In the genomic region with DNA sequence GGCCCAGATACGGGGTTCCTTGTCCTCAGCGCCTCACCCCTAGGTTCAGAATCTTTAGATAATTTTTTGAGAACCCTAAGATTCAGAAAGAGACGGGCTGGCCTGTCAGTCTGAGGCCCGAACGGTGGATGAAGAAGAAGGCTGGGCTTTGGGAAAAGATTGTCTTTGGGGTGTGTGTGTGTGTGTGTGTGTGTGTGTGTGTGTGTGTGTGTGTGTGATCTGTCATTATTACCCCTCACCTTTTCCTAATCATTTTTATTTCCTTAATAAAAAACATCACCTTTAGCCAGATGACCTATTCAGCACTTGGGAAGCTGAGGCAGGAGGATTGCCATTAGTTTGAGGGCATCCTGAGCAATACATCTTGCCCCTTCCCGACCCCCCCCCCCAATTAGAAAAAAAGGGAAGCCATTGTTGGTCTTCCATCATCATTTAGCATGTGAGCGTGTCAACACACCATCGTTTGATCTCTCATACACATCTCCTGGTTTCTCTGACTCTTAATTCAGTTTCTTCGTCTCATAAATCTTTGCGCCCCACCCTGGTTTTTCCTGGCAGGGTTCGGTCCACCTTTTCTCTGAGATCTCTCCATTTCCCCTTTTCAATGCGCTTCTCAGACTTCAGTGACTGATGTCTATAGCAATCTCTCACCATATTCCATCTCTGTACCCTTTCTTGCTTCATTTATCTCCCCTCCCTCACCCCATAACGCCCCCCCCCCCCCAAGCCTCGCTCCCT, we compare ENCODE assay signal across 8 mouse cellular contexts. TPM values are rescaled to one million over a fixed set of nuclear protein-coding genes. Genes with fewer than 3 reads are reported as not detected.
DNase-seq lines count a peak whose midpoint lies in the region; ATAC-seq and TF ChIP-seq lines count a peak whose summit lies in the region.

No protein-coding gene starts in this region.

- peaks cover 4% of the 10 kb centered on the region; the same call in 1 of the 2 replicates for H3K36me3 ChIP-seq in lung, postnatal 0 days (ENCODE audit: insufficient read depth, low read length)
- H3K36me3 ChIP-seq in forebrain, embryonic 15.5 days = peaks cover 9% of the 10 kb centered on the region
- H3K36me3 ChIP-seq in limb, embryonic 13.5 days = peaks cover 11% of the 10 kb centered on the region
- H3K36me3 ChIP-seq in stomach, embryonic 14.5 days (ENCODE audit: control insufficient read depth, insufficient read depth, low read length) = peaks cover 16% of the 10 kb centered on the region

- H3K27ac ChIP-seq in lung, postnatal 0 days (ENCODE audit: low read length) = peak overlapping the region; percentile 100
- H3K27ac ChIP-seq in forebrain, embryonic 15.5 days (replicated peaks) = peak overlapping the region; percentile 100
- H3K27ac ChIP-seq in limb, embryonic 13.5 days = peak overlapping the region; percentile 100
- peak overlapping the region; percentile 100 for H3K27ac ChIP-seq in stomach, embryonic 14.5 days (ENCODE audit: low read length)

- peak overlapping the region; percentile 94 for H3K4me2 ChIP-seq in lung, postnatal 0 days (replicated peaks; ENCODE audit: low read depth, low read length)
- peak overlapping the region; percentile 97 for H3K4me2 ChIP-seq in forebrain, embryonic 15.5 days (replicated peaks)
- H3K4me2 ChIP-seq in limb, embryonic 13.5 days (replicated peaks) = peak overlapping the region; percentile 100
- peak overlapping the region; percentile 99 for H3K4me2 ChIP-seq in stomach, embryonic 14.5 days (replicated peaks; ENCODE audit: low read depth, low read length)

- no peak for TF ChIP-seq EP300 in lung, postnatal 0 days (IDR thresholded peaks at IDR 0.05)

- no peak for DNase-seq in lung, postnatal 0 days (ENCODE audit: low spot score)
- no peak for DNase-seq in lung, postnatal 14 days
- no peak for DNase-seq in spleen, postnatal 10 days (ENCODE audit: low spot score in 2 of 2)
- no peak for DNase-seq in left cerebral cortex, postnatal 14 days (ENCODE audit: low spot score in 2 of 2)
- no peak for DNase-seq in spleen, adult 18-20 months

- 11% methylated on average over 13 of the region's 14 CpGs for WGBS in lung, postnatal 0 days
- 15% methylated on average over 13 of the region's 14 CpGs for WGBS in forebrain, embryonic 15.5 days
- 24% methylated on average over 14 of the region's 14 CpGs for WGBS in limb, embryonic 13.5 days
- WGBS in stomach, embryonic 14.5 days = 17% methylated on average over 14 of the region's 14 CpGs

- no peaks in the 10 kb centered on the region for H3K9me3 ChIP-seq in lung, postnatal 0 days (ENCODE audit: low read length)
- no peaks in the 10 kb centered on the region for H3K9me3 ChIP-seq in forebrain, embryonic 15.5 days
- H3K9me3 ChIP-seq in limb, embryonic 13.5 days = no peaks in the 10 kb centered on the region
- H3K9me3 ChIP-seq in stomach, embryonic 14.5 days (ENCODE audit: control insufficient read depth, low read depth, low read length) = no peaks in the 10 kb centered on the region

- TF ChIP-seq CTCF in lung, postnatal 0 days (IDR thresholded peaks at IDR 0.05) = no peak

- intact Hi-C loops in left cerebral cortex, postnatal 14 days (cut with DNase I) = no loop called here

- peaks cover 27% of the 10 kb centered on the region; the same call in 1 of the 2 replicates for H3K4me1 ChIP-seq in lung, postnatal 0 days (ENCODE audit: insufficient read depth, low read depth, low read length)
- peaks cover 46% of the 10 kb centered on the region for H3K4me1 ChIP-seq in forebrain, embryonic 15.5 days
- H3K4me1 ChIP-seq in limb, embryonic 13.5 days = peaks cover 56% of the 10 kb centered on the region
- H3K4me1 ChIP-seq in stomach, embryonic 14.5 days (ENCODE audit: control insufficient read depth, insufficient read depth, low read length) = peaks cover 26% of the 10 kb centered on the region

- H3K4me3 ChIP-seq in lung, postnatal 0 days (ENCODE audit: low read depth, low read length) = 0 out of 2 replicates have a peak overlapping the region, but pooled peaks have one; percentile 18
- H3K4me3 ChIP-seq in forebrain, embryonic 15.5 days = peak overlapping the region; percentile 94
- H3K4me3 ChIP-seq in limb, embryonic 13.5 days = peak overlapping the region; percentile 90
- peak overlapping the region; percentile 18; the same call in 1 of the 2 replicates for H3K4me3 ChIP-seq in stomach, embryonic 14.5 days (ENCODE audit: low read depth, low read length)

- no peak overlapping the region for H3K9ac ChIP-seq in lung, postnatal 0 days (replicated peaks; ENCODE audit: low read depth)
- peak overlapping the region; percentile 100 for H3K9ac ChIP-seq in forebrain, embryonic 15.5 days (replicated peaks)
- no peak overlapping the region for H3K9ac ChIP-seq in limb, embryonic 13.5 days
- no peak overlapping the region for H3K9ac ChIP-seq in stomach, embryonic 14.5 days (replicated peaks; ENCODE audit: low read depth, low read length)

- ATAC-seq in lung, postnatal 0 days = no peak
- ATAC-seq in forebrain, embryonic 15.5 days (replicated peaks) = no peak
- ATAC-seq in limb, embryonic 13.5 days (ENCODE audit: low FRiP score, low read depth) = no peak
- ATAC-seq in stomach, embryonic 14.5 days (ENCODE audit: insufficient number of reproducible peaks, insufficient read depth, low FRiP score, low read depth) = no peak

- no peaks in the 10 kb centered on the region for H3K27me3 ChIP-seq in lung, postnatal 0 days (replicated peaks; ENCODE audit: insufficient read depth, low read length)
- no peaks in the 10 kb centered on the region for H3K27me3 ChIP-seq in forebrain, embryonic 15.5 days
- H3K27me3 ChIP-seq in limb, embryonic 13.5 days = no peaks in the 10 kb centered on the region
- H3K27me3 ChIP-seq in stomach, embryonic 14.5 days (ENCODE audit: control insufficient read depth, insufficient read depth, low read length) = no peaks in the 10 kb centered on the region

RNA-seq across cellular contexts. Expression of gene Ptms, which starts 0.8 kb away (rescaled TPM):
- 533 and 563 TPM in 2 replicates for polyA plus RNA-seq in lung, postnatal 0 days (2015; fragmentation: Nextera tagmentation; extraction: Ambion mirVana)
- polyA plus RNA-seq in forebrain, embryonic 15.5 days (2015; fragmentation: Nextera tagmentation; extraction: Ambion mirVana) = 772 and 823 TPM in 2 replicates
- polyA plus RNA-seq in limb, embryonic 13.5 days (2015; fragmentation: Nextera tagmentation; extraction: Ambion mirVana) = 303 and 321 TPM in 2 replicates
- 320 TPM in 2 replicates for polyA plus RNA-seq in stomach, embryonic 14.5 days (2014; fragmentation: Nextera tagmentation; extraction: Ambion mirVana)
- total RNA-seq in left cerebral cortex, postnatal 14 days (2021) = 1,000 to 10,000 TPM; 1,161 to 1,212 TPM

RNA-seq across cellular contexts. Expression of gene Lag3, which starts 7.6 kb away (rescaled TPM):
- 2.3 TPM in 2 replicates for polyA plus RNA-seq in lung, postnatal 0 days (2015; fragmentation: Nextera tagmentation; extraction: Ambion mirVana)
- polyA plus RNA-seq in forebrain, embryonic 15.5 days (2015; fragmentation: Nextera tagmentation; extraction: Ambion mirVana) = 2.6 and 3.3 TPM in 2 replicates
- polyA plus RNA-seq in limb, embryonic 13.5 days (2015; fragmentation: Nextera tagmentation; extraction: Ambion mirVana) = 1.7 and 3.1 TPM in 2 replicates
- 1.3 and 1.5 TPM in 2 replicates for polyA plus RNA-seq in stomach, embryonic 14.5 days (2014; fragmentation: Nextera tagmentation; extraction: Ambion mirVana)
- total RNA-seq in left cerebral cortex, postnatal 14 days (2021) = 1 to 10 TPM; 2.1 to 3.0 TPM

RNA-seq across cellular contexts. Expression of gene Mlf2, which starts 12.1 kb away (rescaled TPM):
- polyA plus RNA-seq in lung, postnatal 0 days (2015; fragmentation: Nextera tagmentation; extraction: Ambion mirVana) = 289 and 300 TPM in 2 replicates
- polyA plus RNA-seq in forebrain, embryonic 15.5 days (2015; fragmentation: Nextera tagmentation; extraction: Ambion mirVana) = 507 and 513 TPM in 2 replicates
- 354 and 355 TPM in 2 replicates for polyA plus RNA-seq in limb, embryonic 13.5 days (2015; fragmentation: Nextera tagmentation; extraction: Ambion mirVana)
- polyA plus RNA-seq in stomach, embryonic 14.5 days (2014; fragmentation: Nextera tagmentation; extraction: Ambion mirVana) = 341 and 354 TPM in 2 replicates
- 100 to 1,000 TPM; 670 to 685 TPM for total RNA-seq in left cerebral cortex, postnatal 14 days (2021)

RNA-seq across cellular contexts. Expression of gene Cd4, which starts 31.0 kb away (rescaled TPM):
- polyA plus RNA-seq in lung, postnatal 0 days (2015; fragmentation: Nextera tagmentation; extraction: Ambion mirVana) = 0.07 and 0.10 TPM in 2 replicates
- polyA plus RNA-seq in forebrain, embryonic 15.5 days (2015; fragmentation: Nextera tagmentation; extraction: Ambion mirVana) = 0.15 TPM in 1 of 2 replicates, not detected in the other
- 0.04 and 0.15 TPM in 2 replicates for polyA plus RNA-seq in limb, embryonic 13.5 days (2015; fragmentation: Nextera tagmentation; extraction: Ambion mirVana)
- 0.28 and 0.43 TPM in 2 replicates for polyA plus RNA-seq in stomach, embryonic 14.5 days (2014; fragmentation: Nextera tagmentation; extraction: Ambion mirVana)
- 1 to 10 TPM; 1.1 to 1.5 TPM for total RNA-seq in left cerebral cortex, postnatal 14 days (2021)

RNA-seq across cellular contexts. Expression of gene Cops7a, which starts 46.3 kb away (rescaled TPM):
- 112 and 118 TPM in 2 replicates for polyA plus RNA-seq in lung, postnatal 0 days (2015; fragmentation: Nextera tagmentation; extraction: Ambion mirVana)
- 90.2 and 93.6 TPM in 2 replicates for polyA plus RNA-seq in forebrain, embryonic 15.5 days (2015; fragmentation: Nextera tagmentation; extraction: Ambion mirVana)
- polyA plus RNA-seq in limb, embryonic 13.5 days (2015; fragmentation: Nextera tagmentation; extraction: Ambion mirVana) = 128 and 133 TPM in 2 replicates
- 139 and 141 TPM in 2 replicates for polyA plus RNA-seq in stomach, embryonic 14.5 days (2014; fragmentation: Nextera tagmentation; extraction: Ambion mirVana)
- 100 to 1,000 TPM; 140 to 142 TPM for total RNA-seq in left cerebral cortex, postnatal 14 days (2021)

Comparison
In these comparisons a context has a peak if more than half of its experiments do, and no peak if none do; other contexts are left out.
1. H3K4me3 ChIP-seq: peak in every context shown above with its lines; median percentile 94 in forebrain, embryonic 15.5 days; 90 in limb, embryonic 13.5 days; 18 in lung, postnatal 0 days; 18 in stomach, embryonic 14.5 days.